Comparison of ENCODE assay signal across 21 mouse cellular contexts in the genomic region with DNA sequence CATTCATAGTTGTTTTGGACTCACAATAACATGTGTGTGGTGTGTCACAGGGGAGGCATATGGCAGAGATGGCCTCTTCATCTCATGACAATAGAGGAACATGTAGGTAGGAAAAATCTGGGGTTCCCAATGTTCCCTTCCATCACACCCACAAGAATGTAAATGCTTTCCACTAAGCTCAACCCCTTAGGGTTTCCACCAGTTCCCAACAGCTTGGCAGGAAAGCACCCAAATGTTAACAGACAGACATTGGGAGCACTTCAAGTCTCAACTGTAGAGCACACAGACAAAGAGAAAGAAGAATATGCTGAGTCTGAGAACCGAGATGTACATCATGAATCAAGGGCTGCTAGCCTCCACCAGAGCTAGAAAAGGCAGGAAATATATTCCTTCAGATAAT.
A peak's percentile ranks its signal among the peaks of the same experiment; 100 is the strongest.
DNase-seq lines count a peak whose midpoint lies in the region; TF ChIP-seq lines count a peak whose summit lies in the region.
"Had no signal": no experiment of that assay in that cellular context is flagged by ENCODE, and none has a peak within 500 bp of the region (broad histone marks: within the 10 kb centered on the region; RNA-seq: fewer than 3 reads in every experiment).

No protein-coding gene starts in this region.

- no peak for TF ChIP-seq CTCF in layer of hippocampus, adult 2 months (conservative IDR thresholded peaks at IDR 0.05)

- DNase-seq in layer of hippocampus, adult 2 months (ENCODE audit: low spot score in 2 of 2), result peak; percentile 39 to 57
- no peak for DNase-seq in layer of hippocampus, postnatal 10 days (ENCODE audit: low spot score in 2 of 2)
- peak; percentile 47 for DNase-seq in layer of hippocampus, adult 9-11 months
- no peak for DNase-seq in layer of hippocampus, adult 9-10 months (ENCODE audit: low spot score)
- DNase-seq in layer of hippocampus, postnatal 36 days, result peak; percentile 21 to 23
- no peak for DNase-seq in thymus, postnatal 14 days
- DNase-seq: adrenal gland, adult 2 months; adrenal gland, postnatal 10 days; adrenal gland, postnatal 25 days; cerebellum, adult 11 months; cerebellum, adult 18-20 months; cerebellum, adult 8-10 months; cerebellum, adult 9-11 months; cerebellum, postnatal 14 days; cerebellum, postnatal 36 days; embryo, embryonic 11 days had no signal

- H3K27ac ChIP-seq in layer of hippocampus, adult 2 months, result peak overlapping the region; percentile 76
- H3K27ac ChIP-seq: embryonic facial prominence, embryonic 13.5 days; embryonic facial prominence, embryonic 15.5 days; forebrain, embryonic 10.5 days; forebrain, embryonic 12.5 days had no signal

- H3K4me3 ChIP-seq in layer of hippocampus, adult 2 months, result no peak overlapping the region
- H3K4me3 ChIP-seq: embryonic facial prominence, embryonic 13.5 days; embryonic facial prominence, embryonic 15.5 days; erythroblast, embryonic 14.5 days; forebrain, embryonic 10.5 days; forebrain, embryonic 12.5 days had no signal

Comparison
In these comparisons a context has a peak if more than half of its experiments do, and no peak if none do; other contexts are left out.
1. DNase-seq: peak in layer of hippocampus, adult 2 months (2 of 2), layer of hippocampus, adult 9-11 months (single experiment) and layer of hippocampus, postnatal 36 days (2 of 2); none in layer of hippocampus, postnatal 10 days (0 of 2), layer of hippocampus, adult 9-10 months (single experiment) and thymus, postnatal 14 days (single experiment).